Mouse (Mus musculus) liver, embryonic 11.5 days (tissue): ENCODE measurements around the gene Rtp4. TPM values are rescaled to one million over a fixed set of nuclear protein-coding genes. Genes with fewer than 3 reads are reported as not detected.
A peak's percentile ranks its signal among the peaks of the same experiment; 100 is the strongest.

ENCODE experiments used
- ATAC-seq: fragments of 200-750 bp; cut with Nextera tagmentation; replicated peaks from 2 replicates; pipeline ENCODE4 v1.8.0; 2017; ENCODE audit warnings: moderate number of reproducible peaks, mild to moderate bottlenecking, moderate TSS enrichment, moderate library complexity; ENCODE audit not compliant: low FRiP score
- DNase-seq: peaks from one replicate; pipeline ENCODE4 v3.0.0-alpha.2; 2017; ENCODE audit warnings: low spot score
- H3K27ac ChIP-seq: fragments of 300-500 bp; sonication (generic); 2 replicates; pipeline ENCODE4 v1.5.1; 2014; ENCODE audit warnings: mild to moderate bottlenecking, low read depth, low read length, control low read depth
- H3K27me3 ChIP-seq: fragments of 300-500 bp; sonication (generic); replicated peaks from 2 replicates; pipeline ENCODE4 v1.6.1; 2014; ENCODE audit warnings: low read length, mixed read lengths; ENCODE audit not compliant: control insufficient read depth, insufficient read depth
- H3K36me3 ChIP-seq: fragments of 300-500 bp; sonication (generic); 2 replicates; pipeline ENCODE4 v1.6.1; 2014; ENCODE audit warnings: mild to moderate bottlenecking, low read length, moderate library complexity, mixed read lengths; ENCODE audit not compliant: control insufficient read depth, insufficient read depth
- H3K4me1 ChIP-seq: fragments of 300-500 bp; sonication (generic); replicated peaks from 2 replicates; pipeline ENCODE4 v1.6.1; 2014; ENCODE audit warnings: low read length, mixed read lengths; ENCODE audit not compliant: control insufficient read depth, insufficient read depth
- H3K4me2 ChIP-seq: fragments of 300-500 bp; sonication (generic); 2 replicates; pipeline ENCODE4 v1.6.1; 2014; ENCODE audit warnings: mild to moderate bottlenecking, control low read depth, moderate library complexity
- H3K4me3 ChIP-seq: fragments of 300-500 bp; sonication (generic); 2 replicates; pipeline ENCODE4 v1.5.1; 2014; ENCODE audit warnings: low read depth, low read length, control low read depth
- H3K9ac ChIP-seq: fragments of 300-500 bp; sonication (generic); 2 replicates; pipeline ENCODE4 v1.6.1; 2014; ENCODE audit warnings: low read depth, low read length, control low read depth
- H3K9me3 ChIP-seq: fragments of 300-500 bp; sonication (generic); 2 replicates; pipeline ENCODE4 v1.6.1; 2016; ENCODE audit warnings: low read length, inconsistent platforms, mixed read lengths; ENCODE audit not compliant: control insufficient read depth
- WGBS: fragments of 180-500 bp; shearing (Covaris S2); extraction: QIAGEN DNeasy Blood & Tissue Kit; methylation state at CpG from one replicate; pipeline ENCODE4 v1.1.7; 2014; 5-methylcytosine and 5-hydroxymethylcytosine counted together
- polyA plus RNA-seq: library from polyadenylated mRNA; unstranded; fragments of >200 nt; fragmentation: Nextera tagmentation; extraction: Ambion mirVana; gene quantifications from 2 replicates; pipeline ENCODE4 v1.2.1, GENCODE M21; 2014

Gene Rtp4
- polyA plus RNA-seq, 1 experiment from 2014 or later: 4.6 TPM

DNA sequence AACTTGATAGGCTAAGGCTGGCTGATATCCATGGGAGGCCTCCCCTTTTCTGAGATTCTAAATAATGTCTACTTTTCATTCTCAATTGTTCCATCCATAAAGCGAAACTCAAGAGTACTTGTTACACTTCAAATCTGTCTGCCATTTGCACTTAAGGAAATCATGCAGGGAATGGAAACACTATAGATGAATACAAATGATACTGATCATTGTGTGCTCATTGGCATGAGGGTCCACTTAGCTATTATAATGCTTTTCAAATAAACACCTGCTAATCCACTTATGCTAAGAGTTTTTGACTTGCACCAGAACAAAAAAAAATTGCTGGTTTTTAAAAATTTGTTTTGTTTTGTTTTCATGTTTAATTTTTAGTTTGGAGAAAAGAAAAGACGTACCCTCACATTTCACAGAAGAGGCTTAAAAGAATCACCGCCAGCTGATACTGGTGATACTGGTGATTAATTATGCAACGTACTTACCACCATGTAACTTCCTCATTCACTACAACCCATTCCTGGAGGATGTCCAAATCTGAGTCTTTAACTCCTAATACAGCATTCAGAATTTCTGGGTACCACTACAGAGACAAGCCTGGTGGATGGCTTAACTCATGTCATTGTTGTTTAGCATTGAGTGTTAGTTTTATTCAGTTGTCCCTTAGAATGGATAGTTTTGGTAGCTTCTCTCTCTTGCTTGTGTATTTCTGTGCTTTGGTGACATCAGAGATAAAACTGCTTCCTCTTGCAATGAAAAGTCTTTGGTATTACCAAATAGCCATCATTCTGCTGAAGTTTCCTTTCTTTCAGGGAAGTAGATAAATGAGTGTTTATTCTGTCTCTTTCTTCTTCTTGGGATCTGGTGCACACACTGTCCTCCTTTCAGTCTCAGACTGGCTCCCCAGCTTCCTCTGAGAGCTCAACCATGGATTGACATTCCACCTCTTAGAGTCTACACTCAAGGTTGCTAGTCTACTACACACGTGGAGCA, 71.3 kb downstream of the Rtp4 start:
- H3K4me1 ChIP-seq: no peaks in the 10 kb centered on the region
- peaks cover 2% of the 10 kb centered on the region; the same call in 1 of the 2 replicates for H3K9me3 ChIP-seq
- no peak overlapping the region for H3K4me2 ChIP-seq
- ATAC-seq (no peak), DNase-seq (no peak)
- no peak overlapping the region for H3K9ac ChIP-seq
- WGBS: 73% methylated on average over 5 of the region's 5 CpGs
- no peaks in the 10 kb centered on the region for H3K36me3 ChIP-seq
- H3K27me3 ChIP-seq: no peaks in the 10 kb centered on the region
- H3K4me3 ChIP-seq: no peak overlapping the region
- H3K27ac ChIP-seq: no peak overlapping the region

- Histone ChIP-seq H3K4me2 (no peak overlapping the region), H3K27me3 (no peaks in the 10 kb centered on the region), H3K4me1 (no peaks in the 10 kb centered on the region), H3K27ac (no peak overlapping the region), H3K9me3 (peaks cover 2% of the 10 kb centered on the region; the same call in 1 of the 2 replicates), H3K4me3 (no peak overlapping the region), H3K36me3 (no peaks in the 10 kb centered on the region), H3K9ac (no peak overlapping the region)
- ATAC-seq (no peak), DNase-seq (no peak)
These were observed 72.4 kb downstream of the Rtp4 start for GRCm38 (mm10) chr16:23592501-23592900.

- Histone ChIP-seq H3K9ac (no peak overlapping the region), H3K9me3 (no peaks in the 10 kb centered on the region), H3K27ac (no peak overlapping the region), H3K4me1 (no peaks in the 10 kb centered on the region), H3K4me3 (no peak overlapping the region), H3K27me3 (no peaks in the 10 kb centered on the region), H3K4me2 (no peak overlapping the region), H3K36me3 (no peaks in the 10 kb centered on the region)
- no peak for ATAC-seq
- 77% methylated on average over 3 of the region's 3 CpGs for WGBS
- no peak for DNase-seq
These were observed 76.6 kb downstream of the Rtp4 start for GRCm38 (mm10) chr16:23596696-23597095.

GRCm38 (mm10) chr16:23597968-23598367, 77.9 kb downstream of the Rtp4 start:
- Histone ChIP-seq H3K4me2 (no peak overlapping the region), H3K27ac (no peak overlapping the region), H3K9ac (no peak overlapping the region), H3K4me3 (no peak overlapping the region), H3K27me3 (no peaks in the 10 kb centered on the region), H3K9me3 (no peaks in the 10 kb centered on the region), H3K4me1 (no peaks in the 10 kb centered on the region), H3K36me3 (no peaks in the 10 kb centered on the region)
- no peak for ATAC-seq
- no peak for DNase-seq

GRCm38 (mm10) chr16:23606220-23606619, 86.1 kb downstream of the Rtp4 start:
- DNase-seq: no peak
- H3K9me3 ChIP-seq: no peaks in the 10 kb centered on the region
- WGBS: 70% methylated on average over 2 of the region's 2 CpGs

GRCm38 (mm10) chr16:23606651-23607050, 86.6 kb downstream of the Rtp4 start:
- no peak overlapping the region for H3K27ac ChIP-seq
- H3K4me1 ChIP-seq: no peaks in the 10 kb centered on the region; the same call in 1 of the 2 replicates
- WGBS: 89% methylated on average over 7 of the region's 7 CpGs
- H3K9ac ChIP-seq: no peak overlapping the region
- H3K4me3 ChIP-seq: no peak overlapping the region
- H3K27me3 ChIP-seq: no peaks in the 10 kb centered on the region
- no peaks in the 10 kb centered on the region for H3K9me3 ChIP-seq
- no peaks in the 10 kb centered on the region for H3K36me3 ChIP-seq
- no peak overlapping the region for H3K4me2 ChIP-seq
- ATAC-seq (no peak), DNase-seq (no peak)

More at GRCm38 (mm10) chr16:23606220-23606619, 86.1 kb downstream of the Rtp4 start:
- no peak for ATAC-seq
- no peak overlapping the region for H3K9ac ChIP-seq
- no peak overlapping the region for H3K4me2 ChIP-seq
- no peaks in the 10 kb centered on the region; the same call in 1 of the 2 replicates for H3K4me1 ChIP-seq
- H3K27ac ChIP-seq: no peak overlapping the region
- no peaks in the 10 kb centered on the region for H3K27me3 ChIP-seq
- H3K4me3 ChIP-seq: no peak overlapping the region
- H3K36me3 ChIP-seq: no peaks in the 10 kb centered on the region

- Histone ChIP-seq H3K27ac (no peak overlapping the region), H3K4me2 (no peak overlapping the region), H3K9me3 (no peaks in the 10 kb centered on the region), H3K36me3 (no peaks in the 10 kb centered on the region), H3K9ac (no peak overlapping the region), H3K27me3 (no peaks in the 10 kb centered on the region), H3K4me1 (no peaks in the 10 kb centered on the region; the same call in 1 of the 2 replicates), H3K4me3 (no peak overlapping the region)
- ATAC-seq (no peak), DNase-seq (no peak)
- 31% methylated on average over 1 of the region's 1 CpGs for WGBS
These were observed 87.9 kb downstream of the Rtp4 start for GRCm38 (mm10) chr16:23607911-23608410.

DNA sequence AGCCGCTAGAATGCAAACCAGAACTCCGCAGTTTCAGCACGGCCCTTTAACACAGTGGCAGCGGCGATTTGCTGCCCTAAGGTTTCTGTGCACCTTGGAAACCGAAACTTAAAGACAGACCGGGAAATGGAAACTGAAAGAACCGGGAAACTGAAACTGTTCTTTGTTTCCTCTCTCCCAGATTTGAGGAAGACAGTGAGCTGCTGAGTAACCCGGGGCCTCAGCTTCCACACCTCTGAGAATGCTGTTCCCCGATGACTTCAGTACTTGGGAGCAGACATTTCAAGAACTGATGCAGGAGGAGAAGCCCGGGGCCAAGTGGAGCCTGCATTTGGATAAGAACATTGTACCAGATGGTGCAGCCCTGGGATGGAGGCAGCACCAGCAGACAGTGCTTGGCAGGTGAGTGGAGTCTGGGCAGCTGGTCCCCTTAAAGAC, 89.7 kb downstream of the Rtp4 start:
- no peak for DNase-seq
- H3K9ac ChIP-seq: no peak overlapping the region; the same call in 1 of the 2 replicates

More for the DNA sequence above, 89.7 kb downstream of the Rtp4 start:
- Histone ChIP-seq H3K36me3 (no peaks in the 10 kb centered on the region), H3K9me3 (no peaks in the 10 kb centered on the region), H3K27ac (no peak overlapping the region), H3K4me2 (peak overlapping the region; percentile 49), H3K4me3 (peak overlapping the region; percentile 12; the same call in 1 of the 2 replicates), H3K4me1 (no peaks in the 10 kb centered on the region; the same call in 1 of the 2 replicates), H3K27me3 (no peaks in the 10 kb centered on the region)
- WGBS: 37% methylated on average over 11 of the region's 11 CpGs
- no peak for ATAC-seq
